ENCODE assay signal across 17 mouse cellular contexts in genomic region chr12:103827661-103828372, GRCm38 (mm10). TPM values are rescaled to one million over a fixed set of nuclear protein-coding genes. Genes with fewer than 3 reads are reported as not detected.
DNase-seq lines count a peak whose midpoint lies in the region; ATAC-seq and TF ChIP-seq lines count a peak whose summit lies in the region.
"Not testable (repeated sequence)": the region's sequence is repeated elsewhere in the genome, so short reads cannot be mapped to it uniquely, and the experiment has no call there.
"Had no signal": no experiment of that assay in that cellular context is flagged by ENCODE, and none has a peak within 500 bp of the region (broad histone marks: within the 10 kb centered on the region; RNA-seq: fewer than 3 reads in every experiment).

No protein-coding gene starts in this region.

- H3K36me3 ChIP-seq in intestine, embryonic 16.5 days (ENCODE audit: control insufficient read depth, insufficient read depth, low read length); liver, embryonic 11.5 days (ENCODE audit: control insufficient read depth, insufficient read depth, low read length); liver, embryonic 14.5 days (replicated peaks; ENCODE audit: control insufficient read depth, insufficient read depth, low read depth); liver, postnatal 0 days (replicated peaks; ENCODE audit: insufficient read depth, low read length): not testable (repeated sequence)

- not testable (repeated sequence) for H3K4me1 ChIP-seq in intestine, embryonic 16.5 days (ENCODE audit: control insufficient read depth, insufficient read depth, low read length); liver, embryonic 11.5 days (replicated peaks; ENCODE audit: control insufficient read depth, insufficient read depth, low read length); liver, embryonic 14.5 days (replicated peaks; ENCODE audit: control insufficient read depth in 2 of 2, insufficient read depth in 2 of 2, low read length in 1 of 2); liver, postnatal 0 days (ENCODE audit: insufficient read depth)

- TF ChIP-seq CTCF in liver, embryonic 14.5 days (IDR thresholded peaks at IDR 0.05; ENCODE audit: low read depth); liver, postnatal 0 days (IDR thresholded peaks at IDR 0.05; ENCODE audit: low read depth): not testable (repeated sequence)

- peak overlapping the region; percentile 61 for H3K27ac ChIP-seq in intestine, embryonic 16.5 days (ENCODE audit: low read length)
- not testable (repeated sequence) for H3K27ac ChIP-seq in liver, embryonic 11.5 days (ENCODE audit: low read depth, low read length); liver, embryonic 14.5 days
- peak overlapping the region; percentile 55; the same call in 1 of the 2 replicates for H3K27ac ChIP-seq in liver, postnatal 0 days (ENCODE audit: low read depth)

- peak; percentile 48 for DNase-seq in heart, adult 11 months
- peak; percentile 1 for DNase-seq in kidney, postnatal 14 days
- not testable (repeated sequence) for DNase-seq in liver, embryonic 11.5 days (ENCODE audit: low spot score); liver, embryonic 14.5 days (ENCODE audit: low read depth in 3 of 3, low spot score in 3 of 3)
- peak; percentile 27 for DNase-seq in liver, postnatal 0 days

- WGBS in intestine, embryonic 16.5 days: 49% methylated on average over 6 of the region's 6 CpGs
- 65% methylated on average over 6 of the region's 6 CpGs for WGBS in liver, embryonic 11.5 days
- 57% methylated on average over 6 of the region's 6 CpGs for WGBS in liver, embryonic 14.5 days (ENCODE audit: insufficient replicate concordance)
- 49% methylated on average over 6 of the region's 6 CpGs for WGBS in liver, postnatal 0 days (ENCODE audit: insufficient replicate concordance)

- TF ChIP-seq EP300 in liver, embryonic 14.5 days (IDR thresholded peaks at IDR 0.05; ENCODE audit: low read depth); liver, postnatal 0 days (IDR thresholded peaks at IDR 0.05; ENCODE audit: low read depth): not testable (repeated sequence)

- H3K9ac ChIP-seq in intestine, embryonic 16.5 days (ENCODE audit: low read depth, low read length); liver, embryonic 11.5 days (ENCODE audit: low read depth, low read length); liver, embryonic 14.5 days (replicated peaks): not testable (repeated sequence)
- peak overlapping the region; percentile 30; the same call in 1 of the 2 replicates for H3K9ac ChIP-seq in liver, postnatal 0 days (replicated peaks)

- not testable (repeated sequence) for H3K27me3 ChIP-seq in intestine, embryonic 16.5 days (replicated peaks; ENCODE audit: control insufficient read depth, insufficient read depth, low read length); liver, embryonic 11.5 days (replicated peaks; ENCODE audit: control insufficient read depth, insufficient read depth, low read length); liver, embryonic 14.5 days (ENCODE audit: control insufficient read depth, insufficient read depth, low read length); liver, postnatal 0 days (ENCODE audit: insufficient read depth, low read length)

- ATAC-seq in intestine, embryonic 16.5 days: peak; percentile 90
- not testable (repeated sequence) for ATAC-seq in liver, embryonic 11.5 days (replicated peaks; ENCODE audit: low FRiP score); liver, embryonic 14.5 days (ENCODE audit: insufficient read depth)
- peak; percentile 53 for ATAC-seq in liver, postnatal 0 days

- H3K4me3 ChIP-seq in intestine, embryonic 16.5 days (ENCODE audit: low read length): peak overlapping the region; percentile 31
- H3K4me3 ChIP-seq in liver, embryonic 11.5 days (ENCODE audit: low read depth, low read length): peak overlapping the region; percentile 38
- peak overlapping the region; percentile 37 to 49 for H3K4me3 ChIP-seq in liver, embryonic 14.5 days (ENCODE audit: insufficient read depth in 1 of 2, low read depth in 2 of 2, low read length in 2 of 2)
- peak overlapping the region; percentile 42 for H3K4me3 ChIP-seq in liver, postnatal 0 days (ENCODE audit: low read depth, low read length)

- H3K9me3 ChIP-seq in intestine, embryonic 16.5 days (ENCODE audit: control insufficient read depth, low read length); liver, embryonic 11.5 days (ENCODE audit: control insufficient read depth, low read length); liver, embryonic 14.5 days (ENCODE audit: control insufficient read depth, low read length); liver, postnatal 0 days (ENCODE audit: low read length): not testable (repeated sequence)

- 0 out of 2 replicates have a peak overlapping the region, but pooled peaks have one; percentile 14 for H3K4me2 ChIP-seq in intestine, embryonic 16.5 days (ENCODE audit: low read depth, low read length)
- peak overlapping the region; percentile 37 for H3K4me2 ChIP-seq in liver, embryonic 11.5 days
- H3K4me2 ChIP-seq in liver, embryonic 14.5 days (ENCODE audit: low read depth): not testable (repeated sequence)
- H3K4me2 ChIP-seq in liver, postnatal 0 days (ENCODE audit: low read depth, low read length): peak overlapping the region; percentile 48; the same call in 1 of the 2 replicates

RNA-seq across cellular contexts. Expression of gene Serpina1b, which starts 2.4 kb away (rescaled TPM):
- polyA plus RNA-seq in intestine, embryonic 16.5 days (2015; fragmentation: Nextera tagmentation; extraction: Ambion mirVana): 61.3 and 78.5 TPM in 2 replicates
- 344 and 359 TPM in 2 replicates for polyA plus RNA-seq in liver, embryonic 11.5 days (2014; fragmentation: Nextera tagmentation; extraction: Ambion mirVana)
- polyA plus RNA-seq in liver, embryonic 14.5 days (2012; rRNA removed): 741 and 971 TPM in 2 replicates
- polyA plus RNA-seq in liver, embryonic 14.5 days (2014; fragmentation: Nextera tagmentation; extraction: Ambion mirVana): 823 and 862 TPM in 2 replicates
- 3,088 and 3,105 TPM in 2 replicates for polyA plus RNA-seq in liver, postnatal 0 days (2015; fragmentation: Nextera tagmentation; extraction: Ambion mirVana)
- polyA plus RNA-seq: activated CD4-positive, CD25-positive, alpha-beta regulatory T cell, adult 4 months; cortical plate, adult 2 months; embryonic facial prominence, embryonic 10.5 days; embryonic facial prominence, embryonic 13.5 days; erythroblast, embryonic 14.5 days; forebrain, embryonic 12.5 days; forebrain, embryonic 15.5 days; hindbrain, embryonic 11.5 days; hindbrain, embryonic 14.5 days had no signal

RNA-seq across cellular contexts. Expression of gene Serpina1a, which starts 35.5 kb away (rescaled TPM):
- polyA plus RNA-seq in intestine, embryonic 16.5 days (2015; fragmentation: Nextera tagmentation; extraction: Ambion mirVana): 35.7 and 38.3 TPM in 2 replicates
- polyA plus RNA-seq in liver, embryonic 11.5 days (2014; fragmentation: Nextera tagmentation; extraction: Ambion mirVana): 211 and 218 TPM in 2 replicates
- polyA plus RNA-seq in liver, embryonic 14.5 days (2012; rRNA removed): 500 and 557 TPM in 2 replicates
- polyA plus RNA-seq in liver, embryonic 14.5 days (2014; fragmentation: Nextera tagmentation; extraction: Ambion mirVana): 503 and 519 TPM in 2 replicates
- 2,837 and 2,905 TPM in 2 replicates for polyA plus RNA-seq in liver, postnatal 0 days (2015; fragmentation: Nextera tagmentation; extraction: Ambion mirVana)
- polyA plus RNA-seq: activated CD4-positive, CD25-positive, alpha-beta regulatory T cell, adult 4 months; cortical plate, adult 2 months; embryonic facial prominence, embryonic 10.5 days; embryonic facial prominence, embryonic 13.5 days; forebrain, embryonic 12.5 days; forebrain, embryonic 15.5 days; heart, adult 2 months; hindbrain, embryonic 11.5 days; hindbrain, embryonic 14.5 days had no signal

RNA-seq across cellular contexts. Expression of gene Serpina1d, which starts 54.4 kb away (rescaled TPM):
- 16.7 and 18.2 TPM in 2 replicates for polyA plus RNA-seq in intestine, embryonic 16.5 days (2015; fragmentation: Nextera tagmentation; extraction: Ambion mirVana)
- polyA plus RNA-seq in liver, embryonic 11.5 days (2014; fragmentation: Nextera tagmentation; extraction: Ambion mirVana): 51.9 and 59.9 TPM in 2 replicates
- 173 and 195 TPM in 2 replicates for polyA plus RNA-seq in liver, embryonic 14.5 days (2012; rRNA removed)
- polyA plus RNA-seq in liver, embryonic 14.5 days (2014; fragmentation: Nextera tagmentation; extraction: Ambion mirVana): 217 and 229 TPM in 2 replicates
- polyA plus RNA-seq in liver, postnatal 0 days (2015; fragmentation: Nextera tagmentation; extraction: Ambion mirVana): 2,720 and 2,731 TPM in 2 replicates
- polyA plus RNA-seq: activated CD4-positive, CD25-positive, alpha-beta regulatory T cell, adult 4 months; brain, embryonic 14.5 days; embryonic facial prominence, embryonic 10.5 days; embryonic facial prominence, embryonic 13.5 days; erythroblast, embryonic 14.5 days; forebrain, embryonic 12.5 days; forebrain, embryonic 15.5 days; hindbrain, embryonic 11.5 days; hindbrain, embryonic 14.5 days had no signal

Comparison
In these comparisons a context has a peak if more than half of its experiments do, and no peak if none do; other contexts are left out.
1. RNA of gene Serpina1d, which starts 54.4 kb away (polyA plus RNA-seq): 2,720 to 2,731 TPM in liver, postnatal 0 days; 173 to 229 TPM in liver, embryonic 14.5 days, 51.9 to 59.9 TPM in liver, embryonic 11.5 days and 16.7 to 18.2 TPM in intestine, embryonic 16.5 days; every median in the first group is over 10 times any median in the second.
2. Peak in every context shown above with its lines, with median percentiles within 50 percentile points of each other: H3K4me3 ChIP-seq.